Mouse (Mus musculus) ES-E14 (cell line): ENCODE results near the gene Sec24b. TPM values are rescaled to one million over a fixed set of nuclear protein-coding genes. Genes with fewer than 3 reads are reported as not detected.

Source experiments
- DNase-seq: peaks from one replicate; pipeline ENCODE4 v3.0.0-alpha.2; 2013; ENCODE audit warnings: low read depth, low spot score
- H3K27ac ChIP-seq: 2 replicates; pipeline ENCODE4 v1.5.1; 2012; ENCODE audit warnings: low read depth, mild to moderate bottlenecking, low read length, moderate library complexity, mixed read lengths; ENCODE audit not compliant: poor library complexity, insufficient read depth, severe bottlenecking
- H3K36me3 ChIP-seq: 2 replicates; pipeline ENCODE4 v1.6.1; 2012; ENCODE audit warnings: mild to moderate bottlenecking, low read length, moderate library complexity, mixed read lengths; ENCODE audit not compliant: control insufficient read depth, poor library complexity, insufficient read depth, severe bottlenecking
- H3K4me1 ChIP-seq, 2 experiments: fragments of 150-350 bp in 1 of 2; sonication (generic) in 1 of 2; 2 replicates each; pipeline ENCODE4 v1.6.1; 2012; ENCODE audit warnings: low read length in 2 of 2, mild to moderate bottlenecking in 1 of 2, mixed read lengths in 1 of 2; ENCODE audit not compliant: control insufficient read depth in 2 of 2, insufficient read depth in 2 of 2, poor library complexity in 1 of 2
- H3K4me3 ChIP-seq, 2 experiments: fragments of 150-350 bp in 1 of 2; sonication (generic) in 1 of 2; 2 replicates each; pipeline ENCODE4 v1.5.1; 2012; ENCODE audit warnings: low read length in 2 of 2, low read depth in 1 of 2, mild to moderate bottlenecking in 1 of 2, mixed read lengths in 1 of 2; ENCODE audit not compliant: insufficient read depth in 1 of 2, poor library complexity in 1 of 2, severe bottlenecking in 1 of 2
- H3K9ac ChIP-seq: 2 replicates; pipeline ENCODE4 v1.6.1; 2012; ENCODE audit warnings: low read depth, mild to moderate bottlenecking, low read length, mixed read lengths; ENCODE audit not compliant: poor library complexity, insufficient read depth, severe bottlenecking
- H3K9me3 ChIP-seq: fragments of 150-350 bp; sonication (generic); 2 replicates; pipeline ENCODE4 v1.6.1; 2012; ENCODE audit warnings: low read depth, mild to moderate bottlenecking, low read length; ENCODE audit not compliant: control insufficient read depth, insufficient read depth
- CHD2 ChIP-seq: IDR thresholded peaks from 2 replicates; pipeline ENCODE4 v1.6.1; 2014; ENCODE audit warnings: mild to moderate bottlenecking, low read depth, low read length, inconsistent platforms
- HCFC1 ChIP-seq: IDR thresholded peaks from 2 replicates; pipeline ENCODE4 v1.6.1; 2012; ENCODE audit warnings: low read length, inconsistent platforms, borderline replicate concordance; ENCODE audit not compliant: insufficient read depth
- MAFK ChIP-seq: IDR thresholded peaks from 2 replicates; pipeline ENCODE4 v1.6.1; 2014; ENCODE audit warnings: mild to moderate bottlenecking, low read depth, low read length, inconsistent platforms; ENCODE audit not compliant: insufficient read depth
- ZC3H11A ChIP-seq: IDR thresholded peaks from 2 replicates; pipeline ENCODE4 v1.6.1; 2012; ENCODE audit warnings: low read depth, mild to moderate bottlenecking, inconsistent platforms, low read length, borderline replicate concordance
- ZNF384 ChIP-seq: IDR thresholded peaks from 2 replicates; pipeline ENCODE4 v1.6.1; 2012; ENCODE audit warnings: low read depth, low read length, inconsistent platforms
- in situ Hi-C, 2 experiments: fragments of 600-800 bp; cut with MboI; formaldehyde crosslinking; loops; one replicate each; pipeline ENCODE4 v1.15.1; 2025; ENCODE audit warnings: low sequenced_read_pairs in 2 of 2, inconsistent platforms in 1 of 2; ENCODE audit not compliant: unreplicated experiment in 2 of 2
- total RNA-seq: library from RNA; depleted of rRNA; stranded (reverse); fragments of 300-350 nt; gene quantifications from 2 replicates; pipeline ENCODE4 v1.2.3, GENCODE M21; 2012

Gene Sec24b
- total RNA-seq, 1 experiment, result 39.6 TPM

DNA sequence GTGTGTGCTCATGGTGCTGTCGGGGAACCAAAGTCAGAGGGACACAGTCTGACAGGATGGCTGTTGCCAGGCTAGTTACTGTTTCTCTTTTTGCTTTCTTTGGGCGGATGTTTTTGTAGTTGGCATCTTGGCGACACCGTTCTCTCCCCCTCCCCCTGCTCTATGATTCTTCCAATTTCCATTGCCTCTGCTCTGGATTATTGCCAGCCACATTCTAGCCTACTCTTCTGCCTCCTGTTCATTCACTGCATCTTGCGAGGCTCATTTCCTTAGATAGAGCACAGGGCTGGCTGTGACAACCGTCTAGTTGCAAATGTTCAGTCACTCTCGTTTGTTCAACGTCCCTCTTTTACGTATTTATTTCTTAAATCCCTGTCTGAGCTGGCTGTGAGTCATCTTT, 29.1 kb upstream of the Sec24b start:
- Histone ChIP-seq H3K9ac (no peak overlapping the region), H3K4me3 (no peak overlapping the region), H3K27ac (no peak overlapping the region), H3K9me3 (no peaks in the 10 kb centered on the region), H3K36me3 (no peaks in the 10 kb centered on the region), H3K4me1 (no peaks in the 10 kb centered on the region)
- DNase-seq, result no peak
- in situ Hi-C loops, result loop anchor here in 1 of 2 experiments (10.0 kb wide), 2 partner anchors 484 to 594 kb away; no protein-coding TSS in a partner anchor
- TF ChIP-seq ZNF384 (no peak), MAFK (no peak), CHD2 (no peak), ZC3H11A (no peak), HCFC1 (no peak)

DNA sequence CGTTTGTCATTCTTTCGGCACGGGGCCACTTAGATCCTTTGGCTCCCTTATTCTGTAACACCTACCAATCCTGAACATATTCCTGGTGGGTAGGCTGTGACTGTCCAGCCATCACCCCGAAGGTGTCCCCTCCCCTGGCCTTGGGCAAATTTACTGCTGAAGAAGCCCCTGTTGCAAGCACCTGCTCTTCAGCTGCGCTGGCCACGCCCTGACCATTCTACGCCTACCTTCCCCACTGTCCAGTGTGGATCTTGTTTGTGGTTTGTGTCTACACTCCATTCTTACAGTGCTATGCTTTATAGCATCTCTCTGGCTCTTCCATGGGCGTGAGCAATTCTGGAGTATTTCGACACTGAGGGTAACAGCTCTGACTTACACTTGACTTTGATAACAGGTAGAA, 27.3 kb upstream of the Sec24b start:
- DNase-seq, result no peak
- Histone ChIP-seq H3K9ac (no peak overlapping the region), H3K4me3 (no peak overlapping the region), H3K36me3 (no peaks in the 10 kb centered on the region), H3K9me3 (no peaks in the 10 kb centered on the region), H3K4me1 (no peaks in the 10 kb centered on the region), H3K27ac (no peak overlapping the region)
- in situ Hi-C loops, result no loop called here
- TF ChIP-seq ZNF384, result no peak
- no peak for TF ChIP-seq MAFK
- TF ChIP-seq HCFC1, result no peak

DNA sequence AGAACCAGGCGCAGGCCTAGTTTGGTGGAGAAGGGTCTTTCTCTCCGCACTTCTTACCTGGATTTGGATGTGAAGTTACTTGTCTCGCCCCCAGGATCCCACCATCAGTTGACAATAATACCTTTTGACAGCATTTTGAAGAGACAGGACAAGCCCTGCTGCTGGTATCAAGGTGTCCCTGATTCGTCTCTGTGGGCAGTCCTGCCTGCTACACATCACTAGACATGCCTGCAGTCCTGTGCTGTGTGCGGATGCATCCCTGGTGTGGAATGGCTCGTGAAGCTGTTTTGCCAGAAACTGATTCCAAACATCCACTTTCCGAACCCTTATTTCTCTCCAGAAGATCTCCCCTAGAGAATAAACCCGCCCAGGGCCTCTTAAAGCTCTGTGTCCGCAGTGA, 26.1 kb upstream of the Sec24b start:
- Histone ChIP-seq H3K4me1 (no peaks in the 10 kb centered on the region), H3K9ac (no peak overlapping the region), H3K27ac (no peak overlapping the region), H3K9me3 (no peaks in the 10 kb centered on the region), H3K4me3 (no peak overlapping the region), H3K36me3 (no peaks in the 10 kb centered on the region)
- no peak for TF ChIP-seq CHD2
- no peak for TF ChIP-seq HCFC1
- TF ChIP-seq MAFK, result no peak
- TF ChIP-seq ZNF384, result no peak
- no peak for TF ChIP-seq ZC3H11A
- in situ Hi-C loops, result no loop called here
- DNase-seq, result no peak

DNA sequence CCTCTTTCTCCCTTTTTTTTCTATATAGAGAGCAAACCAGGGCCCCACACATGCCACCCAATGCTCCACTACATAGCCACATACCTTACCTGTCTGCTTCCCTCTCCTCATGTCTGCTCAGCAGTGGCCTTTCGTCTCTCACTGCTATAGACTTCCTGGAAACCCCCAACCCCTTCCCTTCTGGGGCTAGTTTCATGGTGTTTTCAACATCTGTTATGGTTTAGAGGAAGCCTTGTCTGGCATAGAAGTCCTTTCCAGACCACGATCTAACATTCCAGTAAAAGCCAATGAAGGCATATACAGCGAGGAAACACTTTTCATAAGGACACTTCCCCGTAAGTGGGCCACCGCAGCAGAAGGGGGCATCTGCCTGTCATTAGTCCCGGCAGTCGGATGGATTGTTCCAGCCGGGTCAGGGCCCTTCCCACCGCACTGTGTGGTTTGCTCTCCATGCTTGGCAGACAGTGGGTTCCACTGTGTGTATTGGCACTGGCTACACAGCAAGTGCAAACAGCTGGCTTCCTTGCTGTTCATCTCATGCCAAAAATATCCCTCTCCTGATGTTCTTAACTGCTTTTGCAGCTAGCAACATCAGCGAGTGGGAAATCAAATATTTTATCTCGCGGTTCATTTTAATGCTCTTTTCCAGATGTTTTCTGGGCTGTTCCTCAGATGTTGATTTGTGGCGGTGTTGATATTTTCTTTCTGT, 25.2 kb upstream of the Sec24b start:
- TF ChIP-seq CHD2 (no peak), ZC3H11A (no peak), ZNF384 (no peak), MAFK (no peak), HCFC1 (no peak)
- no peak overlapping the region for H3K27ac ChIP-seq
- in situ Hi-C loops, result no loop called here
- DNase-seq, result no peak
- H3K9ac ChIP-seq, result no peak overlapping the region
- H3K36me3 ChIP-seq, result no peaks in the 10 kb centered on the region
- no peak overlapping the region for H3K4me3 ChIP-seq
- no peaks in the 10 kb centered on the region for H3K4me1 ChIP-seq
- H3K9me3 ChIP-seq, result no peaks in the 10 kb centered on the region
